Comparison of ENCODE assay signal across 20 mouse cellular contexts in the genomic region with DNA sequence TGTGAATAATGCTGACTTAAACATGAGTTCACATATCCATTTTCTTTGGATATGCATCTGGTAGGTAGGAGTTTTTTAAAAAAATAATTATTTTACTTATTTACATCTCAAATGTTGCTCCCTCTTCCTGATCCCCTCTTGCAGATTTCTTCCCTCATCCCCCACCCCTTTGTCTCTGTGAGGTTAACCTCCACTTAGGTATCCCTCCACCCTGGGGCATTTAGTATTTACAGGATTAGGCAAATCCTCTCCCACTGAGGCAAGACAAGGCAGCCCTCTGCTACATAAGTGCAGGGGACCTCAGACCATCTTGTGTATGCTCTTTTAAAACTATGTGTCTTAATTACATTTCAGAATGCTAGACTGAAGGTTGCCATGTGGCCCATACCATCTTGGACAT.
A peak's percentile ranks its signal among the peaks of the same experiment; 100 is the strongest.
DNase-seq lines count a peak whose midpoint lies in the region; TF ChIP-seq lines count a peak whose summit lies in the region.
"Had no signal": no experiment of that assay in that cellular context is flagged by ENCODE, and none has a peak within 500 bp of the region (broad histone marks: within the 10 kb centered on the region; RNA-seq: fewer than 3 reads in every experiment).

No protein-coding gene starts in this region.

- in situ Hi-C loops in ES-E14 (cut with MboI; ENCODE audit: low sequenced_read_pairs in 2 of 2, unreplicated experiment in 2 of 2), result no loop called here

- TF ChIP-seq EP300 in ES-Bruce4 (IDR thresholded peaks at IDR 0.05; ENCODE audit: insufficient read depth, low read depth, low read length), result no peak

- H3K9me3 ChIP-seq in ES-Bruce4 (replicated peaks; ENCODE audit: control insufficient read depth, insufficient read depth, low read length, poor library complexity, severe bottlenecking) (peaks cover 9% of the 10 kb centered on the region; the same call in 1 of the 2 replicates), ES-E14 (ENCODE audit: control insufficient read depth, insufficient read depth, low read depth, low read length) (no peaks in the 10 kb centered on the region)
- H3K9me3 ChIP-seq: embryonic facial prominence, embryonic 10.5 days; embryonic facial prominence, embryonic 12.5 days; forebrain, embryonic 13.5 days; forebrain, embryonic 15.5 days had no signal

- no peaks in the 10 kb centered on the region for H3K4me1 ChIP-seq in ES-Bruce4 (ENCODE audit: control insufficient read depth, insufficient read depth, low read length)
- peaks cover 2 to 8% of the 10 kb centered on the region in 2 experiments; a peak in 2 of 4 replicates for H3K4me1 ChIP-seq in ES-E14 (ENCODE audit: control insufficient read depth in 2 of 2, insufficient read depth in 2 of 2, low read length in 2 of 2, poor library complexity in 1 of 2)
- H3K4me1 ChIP-seq: embryonic facial prominence, embryonic 10.5 days; embryonic facial prominence, embryonic 12.5 days; forebrain, embryonic 13.5 days; forebrain, embryonic 15.5 days had no signal

- no peak for TF ChIP-seq CTCF in ES-Bruce4 (IDR thresholded peaks at IDR 0.05; ENCODE audit: low read depth, low read length)

- H3K4me3 ChIP-seq in ES-Bruce4 (ENCODE audit: low read depth, low read length) (no peak overlapping the region), ES-E14 (ENCODE audit: insufficient read depth in 1 of 2, low read depth in 1 of 2, low read length in 2 of 2, poor library complexity in 1 of 2, severe bottlenecking in 1 of 2) (no peak overlapping the region)
- H3K4me3 ChIP-seq: embryonic facial prominence, embryonic 10.5 days; embryonic facial prominence, embryonic 12.5 days; forebrain, embryonic 13.5 days; forebrain, embryonic 15.5 days had no signal

- H3K27me3 ChIP-seq in ES-Bruce4 (ENCODE audit: control insufficient read depth, insufficient read depth, low read length, poor library complexity, severe bottlenecking), result no peaks in the 10 kb centered on the region
- H3K27me3 ChIP-seq: CH12.LX; embryonic facial prominence, embryonic 12.5 days; forebrain, embryonic 13.5 days; forebrain, embryonic 15.5 days had no signal

- DNase-seq in ES-E14 (ENCODE audit: low read depth, low spot score), result peak; percentile 19
- DNase-seq in ZHBTc4 (ENCODE audit: low read depth, low spot score), result peak; percentile 58
- no peak for DNase-seq in thymus, postnatal 4 days
- no peak for DNase-seq in thymus, postnatal 10 days (ENCODE audit: low spot score in 2 of 2)
- DNase-seq: adrenal gland, adult 8-10 months; adrenal gland, postnatal 14 days; adrenal gland, postnatal 36 days; B cell, adult 2 months; cerebellum, adult 11-12 months; cerebellum, adult 2 months; cerebellum, adult 9-10 months; cerebellum, postnatal 10 days; cerebellum, postnatal 25 days; forebrain, postnatal 0 days had no signal

- H3K27ac ChIP-seq in ES-Bruce4 (ENCODE audit: insufficient read depth, low read length) (0 out of 2 replicates have a peak overlapping the region, but pooled peaks have one; percentile 59), ES-E14 (ENCODE audit: insufficient read depth, low read depth, low read length, poor library complexity, severe bottlenecking) (peak overlapping the region; percentile 33; the same call in 1 of the 2 replicates)
- H3K27ac ChIP-seq: embryonic facial prominence, embryonic 10.5 days; embryonic facial prominence, embryonic 12.5 days; forebrain, embryonic 13.5 days; forebrain, embryonic 15.5 days had no signal

- no peaks in the 10 kb centered on the region for H3K36me3 ChIP-seq in ES-Bruce4 (ENCODE audit: control insufficient read depth, insufficient read depth, low read length, poor library complexity, severe bottlenecking)
- no peaks in the 10 kb centered on the region for H3K36me3 ChIP-seq in ES-E14 (ENCODE audit: control insufficient read depth, insufficient read depth, low read length, poor library complexity, severe bottlenecking)
- H3K36me3 ChIP-seq: embryonic facial prominence, embryonic 10.5 days; embryonic facial prominence, embryonic 12.5 days; forebrain, embryonic 15.5 days had no signal

- no peak for TF ChIP-seq POLR2A in ES-Bruce4 (IDR thresholded peaks at IDR 0.05; ENCODE audit: insufficient read depth, low read length)

- H3K9ac ChIP-seq in ES-Bruce4 (ENCODE audit: low read depth, poor library complexity, severe bottlenecking) (no peak overlapping the region), ES-E14 (ENCODE audit: insufficient read depth, low read depth, low read length, poor library complexity, severe bottlenecking) (no peak overlapping the region)
- H3K9ac ChIP-seq: embryonic facial prominence, embryonic 12.5 days; forebrain, embryonic 13.5 days; forebrain, embryonic 15.5 days; forebrain, postnatal 0 days had no signal

TF ChIP-seq in ES-E14, 5 proteins besides CTCF, POLR2A, EP300 and RAD21:
- no peak for TF ChIP-seq CHD2 (IDR thresholded peaks at IDR 0.05; ENCODE audit: low read depth, low read length)
- no peak for TF ChIP-seq ZC3H11A (IDR thresholded peaks at IDR 0.05; ENCODE audit: borderline replicate concordance, low read depth, low read length)
- TF ChIP-seq ZNF384 (IDR thresholded peaks at IDR 0.05; ENCODE audit: low read depth, low read length), result no peak
- TF ChIP-seq HCFC1 (IDR thresholded peaks at IDR 0.05; ENCODE audit: borderline replicate concordance, insufficient read depth, low read length), result no peak
- TF ChIP-seq MAFK (IDR thresholded peaks at IDR 0.05; ENCODE audit: insufficient read depth, low read depth, low read length), result no peak

Comparison
In these comparisons a context has a peak if more than half of its experiments do, and no peak if none do; other contexts are left out.
1. DNase-seq: peak in ES-E14 (single experiment) and ZHBTc4 (single experiment); none in thymus, postnatal 4 days (single experiment) and thymus, postnatal 10 days (0 of 2).